15 mouse cellular contexts compared by ENCODE assay signal in genomic region chr1:90457396-90457795, GRCm38 (mm10).
DNase-seq lines count a peak whose midpoint lies in the region; ATAC-seq and TF ChIP-seq lines count a peak whose summit lies in the region.
"Had no signal": no experiment of that assay in that cellular context is flagged by ENCODE, and none has a peak within 500 bp of the region (broad histone marks: within the 10 kb centered on the region; RNA-seq: fewer than 3 reads in every experiment).

No protein-coding gene starts in this region.

- H3K4me2 ChIP-seq in lung, embryonic 14.5 days = no peak overlapping the region
- no peak overlapping the region for H3K4me2 ChIP-seq in kidney, embryonic 16.5 days (replicated peaks; ENCODE audit: low read depth, low read length)

- no peak for TF ChIP-seq CTCF in lung, embryonic 14.5 days (IDR thresholded peaks at IDR 0.05; ENCODE audit: low read depth)

- H3K4me3 ChIP-seq in lung, embryonic 14.5 days (ENCODE audit: low read depth, low read length) = no peak overlapping the region
- peak overlapping the region; percentile 28 for H3K4me3 ChIP-seq in midbrain, embryonic 10.5 days
- no peak overlapping the region for H3K4me3 ChIP-seq in kidney, embryonic 16.5 days (ENCODE audit: low read length)

- DNase-seq in cerebellum, postnatal 14 days = peak; percentile 15 to 31
- DNase-seq in lung, embryonic 14.5 days = peak; percentile 46
- no peak for DNase-seq in lung, postnatal 14 days
- DNase-seq in midbrain, embryonic 10.5 days (ENCODE audit: low spot score) = peak; percentile 77
- DNase-seq in thymus, postnatal 10 days (ENCODE audit: low spot score in 2 of 2) = no peak
- no peak for DNase-seq in right cerebral cortex, postnatal 4 days
- DNase-seq: adrenal gland, adult 8-10 months; cerebellum, adult 18-20 months; heart, postnatal 36 days; kidney, postnatal 25 days; lung, postnatal 10 days; thymus, postnatal 25 days had no signal

- no peaks in the 10 kb centered on the region for H3K9me3 ChIP-seq in lung, embryonic 14.5 days (ENCODE audit: low read depth, low read length)
- no peaks in the 10 kb centered on the region for H3K9me3 ChIP-seq in midbrain, embryonic 10.5 days (replicated peaks)
- H3K9me3 ChIP-seq in kidney, embryonic 16.5 days (ENCODE audit: low read length) = no peaks in the 10 kb centered on the region

- peaks cover 4% of the 10 kb centered on the region; the same call in 1 of the 2 replicates for H3K4me1 ChIP-seq in lung, embryonic 14.5 days (ENCODE audit: insufficient read depth)
- peaks cover 68% of the 10 kb centered on the region for H3K4me1 ChIP-seq in midbrain, embryonic 10.5 days
- peaks cover 22% of the 10 kb centered on the region for H3K4me1 ChIP-seq in kidney, embryonic 16.5 days (ENCODE audit: insufficient read depth, low read length)

- no peak overlapping the region for H3K9ac ChIP-seq in lung, embryonic 14.5 days
- H3K9ac ChIP-seq in kidney, embryonic 16.5 days (replicated peaks; ENCODE audit: low read length) = no peak overlapping the region

- ATAC-seq in cerebellum, adult (ENCODE audit: insufficient number of reproducible peaks, low FRiP score, low TSS enrichment) = no peak
- no peak for ATAC-seq in lung, embryonic 14.5 days (ENCODE audit: insufficient read depth)
- ATAC-seq in kidney, embryonic 16.5 days (ENCODE audit: low FRiP score, low TSS enrichment) = no peak

- no peaks in the 10 kb centered on the region for H3K36me3 ChIP-seq in lung, embryonic 14.5 days (ENCODE audit: insufficient read depth)
- H3K36me3 ChIP-seq in midbrain, embryonic 10.5 days = no peaks in the 10 kb centered on the region
- H3K36me3 ChIP-seq in kidney, embryonic 16.5 days (ENCODE audit: insufficient read depth, low read length) = no peaks in the 10 kb centered on the region
- H3K36me3 ChIP-seq: G1E had no signal

- no peak overlapping the region for H3K27ac ChIP-seq in lung, embryonic 14.5 days (ENCODE audit: low read depth)
- peak overlapping the region; percentile 87 for H3K27ac ChIP-seq in midbrain, embryonic 10.5 days (replicated peaks)
- H3K27ac ChIP-seq in kidney, embryonic 16.5 days (ENCODE audit: low read length) = no peak overlapping the region

- WGBS in lung, embryonic 14.5 days = 33% methylated on average over 9 of the region's 9 CpGs
- 6% methylated on average over 9 of the region's 9 CpGs for WGBS in midbrain, embryonic 10.5 days
- WGBS in kidney, embryonic 16.5 days = 34% methylated on average over 9 of the region's 9 CpGs

- H3K27me3 ChIP-seq in lung, embryonic 14.5 days (ENCODE audit: insufficient read depth, low read length) = peaks cover 7% of the 10 kb centered on the region
- H3K27me3 ChIP-seq in midbrain, embryonic 10.5 days (ENCODE audit: low read depth, poor library complexity, severe bottlenecking) = peaks cover 40% of the 10 kb centered on the region
- no peaks in the 10 kb centered on the region for H3K27me3 ChIP-seq in kidney, embryonic 16.5 days (ENCODE audit: insufficient read depth, low read length)

Comparison
In these comparisons a context has a peak if more than half of its experiments do, and no peak if none do; other contexts are left out.
1. DNase-seq: peak in cerebellum, postnatal 14 days (2 of 2), lung, embryonic 14.5 days (single experiment) and midbrain, embryonic 10.5 days (single experiment); none in lung, postnatal 14 days (single experiment), thymus, postnatal 10 days (0 of 2) and right cerebral cortex, postnatal 4 days (single experiment).